Mouse (Mus musculus): ENCODE results near the gene Osbp.
"Not testable (repeated sequence)": the region's sequence is repeated elsewhere in the genome, so short reads cannot be mapped to it uniquely, and the experiment has no call there.

The Osbp gene

GRCm38 (mm10) chr19:11965023-11965942 lies at the start of gene Osbp:
Gene Osbp (plus strand): TSS chr19:11965941.
- peak; percentile 99 for DNase-seq

DNA sequence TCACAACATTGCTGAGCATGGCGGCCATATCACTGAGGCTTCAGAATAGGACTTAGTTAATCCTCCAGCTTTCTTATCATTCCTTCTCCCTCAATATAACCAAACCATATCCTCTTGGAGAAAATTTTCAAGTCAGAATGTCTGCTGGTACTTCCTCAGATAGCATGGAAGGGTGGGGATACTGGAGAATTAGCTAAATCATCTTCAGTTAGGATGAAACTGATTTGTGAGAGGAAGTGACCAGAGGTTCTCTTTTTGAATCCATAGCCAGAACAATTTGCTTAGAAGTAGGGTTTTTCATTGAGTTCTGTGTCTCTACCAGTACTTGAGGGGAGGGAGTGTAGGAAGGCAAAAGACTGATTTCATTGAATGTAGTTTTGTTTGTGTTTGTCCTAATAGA lies 43.7 kb upstream of the Osbp start:
- no peak for DNase-seq

DNA sequence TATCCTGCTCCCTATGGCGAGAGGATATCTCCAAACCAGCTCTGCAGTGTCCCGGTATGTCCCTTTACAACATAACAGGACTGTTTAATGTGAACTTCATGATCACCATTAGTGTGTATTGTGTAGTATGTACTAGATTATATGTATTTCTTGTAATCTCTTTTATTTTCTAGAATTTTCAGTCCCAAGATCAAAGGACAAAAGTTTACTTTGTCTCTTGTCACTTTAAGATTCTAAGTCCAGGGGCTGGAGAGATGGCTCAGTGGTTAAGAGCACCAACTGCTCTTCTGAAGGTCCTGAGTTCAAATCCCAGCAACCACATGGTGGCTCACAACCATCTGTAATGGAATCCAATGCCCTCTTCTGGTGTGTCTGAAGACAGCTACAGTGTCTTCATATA lies 43.2 kb upstream of the Osbp start:
- DNase-seq: not testable (repeated sequence)

DNA sequence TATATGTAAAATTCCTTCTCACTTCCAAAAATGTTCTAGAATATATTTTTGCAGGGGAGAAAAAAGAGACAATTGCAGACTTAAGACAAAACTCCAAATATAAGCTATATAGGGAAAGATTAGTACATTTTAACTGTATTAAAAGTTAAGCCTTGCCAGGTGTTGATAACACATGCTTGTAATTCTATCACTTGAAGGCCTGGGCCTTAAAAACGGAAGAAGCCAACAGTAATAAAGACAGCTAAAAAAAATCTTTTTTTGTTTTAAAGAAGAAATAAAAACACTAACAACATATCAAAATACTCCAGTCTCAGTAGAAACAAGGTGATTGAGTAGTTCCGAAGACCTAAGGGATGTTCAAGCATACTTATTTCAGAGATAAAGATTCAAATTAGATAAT lies 39.4 kb upstream of the Osbp start:
- no peak for DNase-seq

DNA sequence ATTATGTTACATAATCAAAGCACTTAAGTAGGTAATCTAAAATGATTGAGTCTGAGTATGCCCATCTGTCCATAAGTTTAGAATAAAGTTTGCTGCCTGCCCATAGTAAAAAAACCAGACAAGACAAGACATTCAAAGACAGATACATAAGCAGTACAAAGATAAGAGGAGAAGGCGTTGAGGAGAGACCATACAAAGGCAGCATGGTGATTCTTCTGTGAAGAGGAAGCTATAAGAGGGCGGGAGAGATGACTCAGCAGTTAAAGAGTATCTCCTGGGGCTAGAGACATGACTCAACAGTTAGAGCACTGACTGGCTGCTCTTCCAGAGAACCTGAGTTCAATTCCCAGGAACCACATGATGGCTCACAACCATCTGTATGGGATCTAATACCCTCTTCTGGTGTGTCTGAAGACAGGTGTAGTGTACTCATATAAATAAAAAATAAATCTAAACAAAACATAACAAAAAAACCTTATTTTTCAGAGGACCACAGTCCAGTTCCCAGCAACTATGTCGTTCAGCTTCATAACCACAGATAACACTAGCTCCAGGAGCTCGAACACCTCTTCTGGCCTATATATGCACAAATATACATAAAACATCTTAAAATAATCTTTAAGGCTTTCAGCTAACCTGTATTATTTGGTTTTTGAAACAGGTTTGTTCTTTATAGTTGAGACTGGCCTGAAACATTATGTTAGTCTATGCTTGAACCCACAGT lies 37.6 kb upstream of the Osbp start:
- DNase-seq: no peak

- DNase-seq: not testable (repeated sequence)
Measured at GRCm38 (mm10) chr19:11946460-11946859, 19.3 kb upstream of the Osbp start.

GRCm38 (mm10) chr19:11949878-11950277 lies 15.9 kb upstream of the Osbp start:
- no peak for DNase-seq

DNA sequence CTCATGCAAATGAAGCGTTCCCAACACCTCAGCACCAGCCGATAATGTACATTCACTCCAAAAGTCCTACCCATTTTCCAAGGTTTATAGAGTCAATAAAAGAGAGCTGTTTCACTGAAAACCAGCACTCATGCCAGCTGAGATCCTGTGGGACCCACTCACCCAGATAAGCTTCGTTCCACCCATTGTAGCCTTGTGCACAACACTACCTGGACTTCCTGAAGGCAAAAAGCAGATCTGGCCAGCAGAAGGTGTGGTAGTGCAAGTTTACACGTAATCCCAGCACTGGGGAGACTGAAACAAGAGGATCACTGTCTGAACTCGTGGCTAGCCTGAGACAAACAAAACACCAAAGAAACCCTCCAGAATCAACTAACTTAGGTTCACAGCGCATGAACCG lies 15.0 kb upstream of the Osbp start:
- DNase-seq: no peak

DNA sequence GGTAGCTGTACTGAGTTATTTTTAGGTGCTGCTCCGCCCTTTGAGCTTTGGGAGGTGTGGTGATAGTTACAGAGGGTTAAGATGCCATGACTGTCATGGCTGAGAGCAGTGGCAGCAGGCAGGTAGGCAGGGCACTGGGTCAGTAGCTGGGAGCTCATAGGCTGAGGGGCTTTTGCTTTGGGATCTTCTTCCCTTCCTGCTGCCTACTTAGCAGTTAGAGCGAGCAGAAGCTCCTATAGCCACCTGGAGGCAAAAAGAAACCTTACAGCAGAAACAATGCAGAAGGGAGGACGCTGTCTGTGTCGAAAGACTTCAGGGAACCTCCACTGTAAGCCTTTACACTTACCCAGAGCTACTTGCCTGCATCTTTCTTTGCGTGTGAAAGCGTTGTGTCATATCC lies 11.5 kb upstream of the Osbp start:
- DNase-seq: no peak

GRCm38 (mm10) chr19:11956636-11957035 lies 9.1 kb upstream of the Osbp start:
- no peak for DNase-seq

DNA sequence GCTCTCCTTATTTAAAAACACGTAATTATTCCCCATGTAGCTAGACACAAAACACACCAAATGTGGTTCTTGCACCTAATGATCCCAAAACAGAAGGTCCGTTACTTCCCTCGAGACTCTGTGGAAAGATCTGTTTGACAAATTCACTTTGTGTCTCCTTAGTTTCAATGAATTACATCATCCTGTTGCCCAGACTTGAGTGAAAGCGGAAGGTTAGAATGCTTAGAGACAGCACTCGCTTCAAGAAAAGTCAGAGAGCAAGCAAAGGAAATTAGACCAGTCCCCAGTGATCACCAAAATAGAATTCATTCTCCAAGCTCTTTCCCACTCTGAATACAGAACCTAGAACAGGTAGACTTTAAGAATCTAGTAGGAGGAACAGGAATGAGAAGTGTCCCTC lies 8.3 kb upstream of the Osbp start:
- DNase-seq: no peak

- no peak for DNase-seq
Measured at GRCm38 (mm10) chr19:11957846-11958245, 7.9 kb upstream of the Osbp start.

GRCm38 (mm10) chr19:11964266-11964665 lies 1.5 kb upstream of the Osbp start:
- DNase-seq: no peak

- peak; percentile 60 for DNase-seq
Measured at GRCm38 (mm10) chr19:11966201-11966636, 478 bp downstream of the Osbp start.

GRCm38 (mm10) chr19:11969155-11970050 lies 3.7 kb downstream of the Osbp start:
- DNase-seq: no peak

DNA sequence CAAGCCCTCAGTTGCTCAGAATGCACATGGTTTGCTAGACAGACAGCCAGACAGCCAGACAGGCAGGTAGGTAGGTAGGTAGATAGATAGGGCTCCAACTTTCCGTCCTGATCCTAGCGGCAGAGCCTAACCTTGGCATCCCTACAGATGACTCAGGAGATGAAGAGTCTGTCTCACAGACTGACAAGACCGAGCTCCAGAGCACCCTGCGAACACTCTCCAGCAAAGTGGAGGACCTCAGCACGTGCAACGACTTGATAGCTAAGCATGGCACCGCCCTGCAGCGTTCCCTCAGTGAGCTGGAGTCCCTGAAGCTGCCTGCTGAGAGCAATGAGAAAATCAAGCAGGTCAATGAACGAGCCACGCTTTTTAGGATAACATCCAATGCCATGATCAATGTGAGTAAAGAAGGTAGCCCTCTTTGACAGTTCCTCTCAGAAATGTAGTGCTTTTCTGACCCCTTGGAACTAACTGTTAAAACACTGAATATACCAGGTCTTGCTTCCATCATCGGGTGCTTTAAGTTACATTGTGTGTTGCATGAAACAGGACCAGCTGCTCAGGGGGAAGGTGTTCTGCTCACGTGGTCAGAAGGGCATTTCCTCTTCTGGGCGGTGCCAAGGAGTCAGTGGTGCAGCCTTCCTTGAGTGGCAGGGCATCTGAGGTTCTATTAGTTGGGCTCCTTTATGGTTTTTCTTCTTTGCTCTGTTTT lies 7.9 kb downstream of the Osbp start:
- DNase-seq: no peak

DNA sequence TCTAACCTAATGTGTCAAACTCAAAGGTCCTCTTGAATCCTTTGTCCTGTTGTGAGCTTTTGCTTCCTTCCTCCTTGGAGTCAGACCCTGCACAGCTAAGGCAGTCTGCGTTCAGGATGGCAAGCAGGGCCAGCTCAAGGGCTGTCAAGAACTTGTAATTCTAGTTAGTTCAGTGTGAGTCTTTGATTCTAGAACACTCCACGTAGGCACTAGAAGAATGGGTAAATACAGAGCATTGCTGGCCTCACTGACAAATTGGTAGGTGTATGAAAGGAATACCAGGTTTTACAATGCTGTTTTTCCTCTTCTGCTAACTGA lies 8.4 kb downstream of the Osbp start:
- no peak for DNase-seq

GRCm38 (mm10) chr19:11975683-11976082 lies 9.9 kb downstream of the Osbp start:
- no peak for DNase-seq

DNA sequence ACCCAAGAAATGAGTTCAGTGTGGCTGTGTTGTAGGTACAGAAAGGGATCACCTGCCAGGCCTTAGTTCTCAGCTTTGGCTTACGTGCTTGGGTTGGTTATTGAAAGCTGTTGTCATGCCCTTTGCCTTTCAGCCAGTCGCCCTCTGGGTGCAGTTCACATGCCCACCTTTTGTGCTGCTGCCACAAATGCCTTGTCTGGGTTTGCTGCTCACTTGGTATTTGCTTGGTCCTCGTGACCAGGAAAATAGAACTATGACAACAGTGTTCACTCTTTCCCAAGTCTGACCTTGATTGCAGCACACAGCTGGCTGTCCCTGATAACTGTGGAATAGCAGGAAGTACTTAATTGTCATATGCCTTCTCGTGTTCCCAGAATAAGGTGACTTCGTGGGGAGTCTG lies 11.6 kb downstream of the Osbp start:
- DNase-seq: no peak

GRCm38 (mm10) chr19:11980471-11980870 lies 14.7 kb downstream of the Osbp start:
- DNase-seq: no peak

DNA sequence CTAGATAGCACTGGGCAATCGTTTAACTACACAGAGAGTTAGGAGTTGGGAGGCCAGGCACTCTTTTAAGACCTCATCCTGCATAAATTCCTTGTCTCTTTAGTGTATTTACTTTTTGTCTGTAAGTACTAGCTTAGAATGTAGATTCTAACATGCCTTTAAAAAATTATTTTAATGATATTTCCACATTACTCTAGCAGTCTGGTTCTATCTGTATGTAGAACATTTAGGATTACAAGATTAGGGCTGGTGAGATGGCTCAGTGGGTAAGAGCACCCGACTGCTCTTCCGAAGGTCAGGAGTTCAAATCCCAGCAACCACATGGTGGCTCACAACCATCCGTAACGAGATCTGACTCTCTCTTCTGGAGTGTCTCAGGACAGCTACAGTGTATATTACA lies 18.9 kb downstream of the Osbp start:
- DNase-seq: not testable (repeated sequence)

DNA sequence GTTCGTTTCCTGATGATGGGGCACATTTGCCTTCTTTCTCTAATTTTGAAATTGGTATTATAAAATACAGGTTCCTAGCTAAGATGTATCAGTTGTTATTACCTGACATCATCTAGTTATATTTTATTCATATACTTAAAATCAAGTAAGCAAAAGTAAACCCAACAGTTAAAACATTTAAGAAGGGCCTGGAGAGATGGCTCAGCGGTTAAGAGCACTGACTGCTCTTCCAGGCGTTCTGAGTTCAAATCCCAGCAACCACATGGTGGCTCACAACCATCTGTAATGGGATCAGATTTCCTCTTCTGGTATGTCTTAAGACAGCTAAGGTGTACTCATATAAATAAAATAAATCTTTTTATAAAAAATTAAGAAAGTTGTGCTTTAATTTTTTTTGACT lies 22.1 kb downstream of the Osbp start:
- no peak for DNase-seq

- no peak for DNase-seq
Measured at GRCm38 (mm10) chr19:11989334-11989733, 23.6 kb downstream of the Osbp start.
